Mouse (Mus musculus) liver, embryonic 14.5 days (tissue): ENCODE measurements around the gene Mrgprf. TPM values are rescaled to one million over a fixed set of nuclear protein-coding genes. Genes with fewer than 3 reads are reported as not detected.

Source experiments
- ATAC-seq: fragments of 200-750 bp; cut with Nextera tagmentation; 2 replicates; pipeline ENCODE4 v1.8.0; 2017; ENCODE audit warnings: moderate number of reproducible peaks, mild to moderate bottlenecking, moderate library complexity; ENCODE audit not compliant: insufficient read depth
- DNase-seq, 3 experiments: peaks; one replicate each; pipeline ENCODE4 v3.0.0-alpha.2; 2012 to 2013; ENCODE audit warnings: low read depth in 3 of 3, low spot score in 3 of 3
- H3K27ac ChIP-seq: fragments of 300-500 bp; sonication (generic); 2 replicates; pipeline ENCODE4 v1.5.1; 2014; ENCODE audit warnings: moderate library complexity, mild to moderate bottlenecking, control low read depth, inconsistent platforms
- H3K27me3 ChIP-seq: fragments of 300-500 bp; sonication (generic); 2 replicates; pipeline ENCODE4 v1.6.1; 2014; ENCODE audit warnings: mild to moderate bottlenecking, low read length, moderate library complexity; ENCODE audit not compliant: control insufficient read depth, insufficient read depth
- H3K36me3 ChIP-seq: fragments of 300-500 bp; sonication (generic); replicated peaks from 2 replicates; pipeline ENCODE4 v1.6.1; 2014; ENCODE audit warnings: low read depth; ENCODE audit not compliant: control insufficient read depth, insufficient read depth
- H3K4me1 ChIP-seq, 2 experiments: fragments of 200-500 bp in 1 of 2; fragments of 300-500 bp in 1 of 2; sonication (generic) in 1 of 2; replicated peaks; 2 replicates each; pipeline ENCODE4 v1.6.1; 2012 to 2014; ENCODE audit warnings: antibody characterized with exemption in 1 of 2, inconsistent platforms in 1 of 2, low read length in 1 of 2; ENCODE audit not compliant: control insufficient read depth in 2 of 2, insufficient read depth in 2 of 2
- H3K4me2 ChIP-seq: fragments of 300-500 bp; sonication (generic); 2 replicates; pipeline ENCODE4 v1.6.1; 2014; ENCODE audit warnings: low read depth, mild to moderate bottlenecking, control low read depth, moderate library complexity
- H3K4me3 ChIP-seq, 2 experiments: fragments of 200-500 bp in 1 of 2; fragments of 300-500 bp in 1 of 2; sonication (generic) in 1 of 2; 2 replicates each; pipeline ENCODE4 v1.5.1; 2012 to 2014; ENCODE audit warnings: low read depth in 2 of 2, low read length in 2 of 2, mild to moderate bottlenecking in 2 of 2, control low read depth in 1 of 2, inconsistent platforms in 1 of 2, moderate library complexity in 1 of 2; ENCODE audit not compliant: insufficient read depth in 1 of 2
- H3K9ac ChIP-seq: fragments of 300-500 bp; sonication (generic); replicated peaks from 2 replicates; pipeline ENCODE4 v1.6.1; 2014; ENCODE audit warnings: mild to moderate bottlenecking, control low read depth, moderate library complexity
- H3K9me3 ChIP-seq: fragments of 300-500 bp; sonication (generic); 2 replicates; pipeline ENCODE4 v1.6.1; 2016; ENCODE audit warnings: low read length, mixed read lengths; ENCODE audit not compliant: control insufficient read depth
- CTCF ChIP-seq: IDR thresholded peaks from 2 replicates; pipeline ENCODE4 v1.5.1; 2016; ENCODE audit warnings: antibody characterized with exemption, low read depth, control low read depth
- EP300 ChIP-seq: IDR thresholded peaks from 2 replicates; pipeline ENCODE4 v1.6.1; 2016; ENCODE audit warnings: antibody characterized with exemption, low read depth
- WGBS: fragments of 180-500 bp; shearing (Covaris S2); extraction: QIAGEN DNeasy Blood & Tissue Kit; methylation state at CpG from one replicate; pipeline ENCODE4 v1.1.7; 2014; ENCODE audit not compliant: insufficient replicate concordance; 5-methylcytosine and 5-hydroxymethylcytosine counted together
- polyA plus RNA-seq, 2 experiments: library from polyadenylated mRNA; depleted of rRNA in 1 of 2; stranded (reverse) in 1 of 2; unstranded in 1 of 2; fragments of >200 nt; fragmentation: Nextera tagmentation in 1 of 2; extraction: Ambion mirVana in 1 of 2; gene quantifications; 2 replicates each; pipeline versions ENCODE4 v1.2.1 to v1.2.3; 2012 to 2014

Mrgprf gene
- polyA plus RNA-seq, 2 experiments, result 0.02 TPM; not detected in 1

DNA sequence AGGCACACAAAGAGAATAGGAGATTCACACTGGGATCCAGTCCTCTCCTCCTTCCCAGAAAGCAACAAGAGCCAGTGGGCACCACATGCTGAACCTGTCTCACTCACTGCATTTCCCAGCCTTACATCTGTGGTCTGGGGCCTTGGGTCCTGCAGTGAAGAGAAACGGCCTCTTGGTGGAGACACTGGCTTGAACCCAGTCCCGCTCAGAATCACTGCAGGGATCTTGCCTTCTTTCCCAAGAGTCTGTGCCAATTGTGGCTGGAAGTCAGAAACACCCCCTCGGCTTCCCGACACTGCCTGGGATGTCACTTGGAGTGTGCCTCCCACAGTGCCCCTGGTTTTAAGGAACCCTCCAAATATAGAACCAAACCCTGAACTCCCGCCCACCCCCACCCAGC lies 11.3 kb upstream of the Mrgprf start:
- no peaks in the 10 kb centered on the region for H3K9me3 ChIP-seq
- no peaks in the 10 kb centered on the region for H3K27me3 ChIP-seq
- no peak overlapping the region for H3K9ac ChIP-seq
- no peak overlapping the region for H3K4me2 ChIP-seq
- no peak overlapping the region for H3K27ac ChIP-seq
- no peak for ATAC-seq
- H3K4me3 ChIP-seq, result no peak overlapping the region
- no peak for DNase-seq
- WGBS, result 21% methylated on average over 5 of the region's 5 CpGs
- H3K36me3 ChIP-seq, result no peaks in the 10 kb centered on the region
- TF ChIP-seq CTCF (peak; percentile 53), EP300 (no peak)
- no peaks in the 10 kb centered on the region for H3K4me1 ChIP-seq

DNA sequence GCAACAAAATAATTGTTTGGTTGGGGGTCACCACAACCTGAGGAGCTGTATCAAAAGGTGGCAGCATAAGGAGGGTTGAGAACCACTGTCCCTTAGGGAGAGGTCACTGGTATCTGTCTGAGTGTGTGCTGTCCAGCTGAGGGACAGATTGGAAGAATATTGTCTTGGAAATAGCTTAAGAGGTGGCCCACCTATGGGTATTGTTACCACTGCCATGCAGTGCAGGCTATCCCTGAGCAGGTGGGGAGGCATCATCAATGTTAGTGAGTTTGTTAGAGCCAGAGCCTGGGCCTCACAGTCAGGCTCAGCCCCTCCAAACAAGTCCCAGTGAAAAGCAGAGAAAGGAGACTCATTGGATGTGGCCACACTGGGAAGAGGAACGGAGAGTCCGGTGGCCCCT lies 8.8 kb upstream of the Mrgprf start:
- Histone ChIP-seq H3K4me3 (no peak overlapping the region), H3K36me3 (no peaks in the 10 kb centered on the region), H3K4me1 (no peaks in the 10 kb centered on the region), H3K9ac (no peak overlapping the region), H3K27ac (no peak overlapping the region), H3K9me3 (no peaks in the 10 kb centered on the region), H3K27me3 (no peaks in the 10 kb centered on the region), H3K4me2 (no peak overlapping the region)
- TF ChIP-seq CTCF (no peak), EP300 (no peak)
- 56% methylated on average over 2 of the region's 2 CpGs for WGBS
- ATAC-seq (no peak), DNase-seq (no peak)

DNA sequence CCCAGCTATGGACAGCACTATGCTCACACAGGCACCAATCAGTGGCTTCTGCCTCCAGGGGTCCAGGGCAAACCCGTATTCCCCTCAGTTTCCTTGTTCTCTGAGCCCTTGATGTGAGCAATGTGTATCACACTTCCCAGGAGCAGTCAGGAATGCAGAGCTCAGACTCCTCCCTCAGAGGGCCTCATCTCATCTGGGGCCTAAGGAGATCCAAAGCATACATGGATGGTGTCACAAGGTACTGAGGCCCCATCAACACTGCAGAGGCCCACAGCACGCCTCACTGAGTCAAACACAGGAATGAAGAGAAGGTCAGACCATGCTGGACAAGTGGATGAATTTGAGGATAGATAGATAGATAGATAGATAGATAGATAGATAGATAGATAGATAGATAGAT lies 7.9 kb upstream of the Mrgprf start:
- no peak overlapping the region for H3K9ac ChIP-seq
- ATAC-seq, result no peak

DNA sequence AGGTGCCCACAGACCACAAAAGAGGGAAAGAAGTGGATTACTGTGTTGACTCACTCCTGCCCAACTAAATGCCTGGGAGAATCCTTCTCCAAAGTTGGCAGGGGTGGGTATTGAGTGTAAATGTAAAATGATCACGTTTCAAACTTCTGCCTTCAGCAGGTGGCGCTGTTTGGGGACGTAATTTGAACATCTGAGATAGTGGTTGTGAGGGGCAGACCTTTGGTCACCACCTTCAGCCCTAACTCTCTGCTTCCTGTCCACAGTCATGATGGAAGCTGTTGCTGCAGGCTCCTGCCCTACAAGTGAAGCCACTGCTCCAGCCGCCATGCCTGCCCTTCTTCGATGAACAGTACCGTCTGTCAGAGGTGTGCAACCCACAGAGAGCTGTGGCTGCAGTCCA lies 6.8 kb upstream of the Mrgprf start:
- no peak overlapping the region for H3K4me2 ChIP-seq
- ATAC-seq, result no peak
- no peak for DNase-seq
- H3K9me3 ChIP-seq, result no peaks in the 10 kb centered on the region
- no peak overlapping the region for H3K9ac ChIP-seq
- H3K4me3 ChIP-seq, result no peak overlapping the region
- H3K4me1 ChIP-seq, result no peaks in the 10 kb centered on the region
- 33% methylated on average over 6 of the region's 6 CpGs for WGBS
- TF ChIP-seq CTCF (peak; percentile 49), EP300 (no peak)
- no peaks in the 10 kb centered on the region for H3K27me3 ChIP-seq
- H3K36me3 ChIP-seq, result no peaks in the 10 kb centered on the region
- no peak overlapping the region for H3K27ac ChIP-seq

More for the DNA sequence above, 7.9 kb upstream of the Mrgprf start:
- WGBS, result 54% methylated on average over 2 of the region's 2 CpGs
- DNase-seq, result no peak
- H3K4me1 ChIP-seq, result no peaks in the 10 kb centered on the region
- TF ChIP-seq EP300 (no peak), CTCF (no peak)
- no peak overlapping the region for H3K27ac ChIP-seq
- no peaks in the 10 kb centered on the region for H3K27me3 ChIP-seq
- H3K36me3 ChIP-seq, result no peaks in the 10 kb centered on the region
- H3K9me3 ChIP-seq, result no peaks in the 10 kb centered on the region
- H3K4me3 ChIP-seq, result no peak overlapping the region
- no peak overlapping the region for H3K4me2 ChIP-seq

DNA sequence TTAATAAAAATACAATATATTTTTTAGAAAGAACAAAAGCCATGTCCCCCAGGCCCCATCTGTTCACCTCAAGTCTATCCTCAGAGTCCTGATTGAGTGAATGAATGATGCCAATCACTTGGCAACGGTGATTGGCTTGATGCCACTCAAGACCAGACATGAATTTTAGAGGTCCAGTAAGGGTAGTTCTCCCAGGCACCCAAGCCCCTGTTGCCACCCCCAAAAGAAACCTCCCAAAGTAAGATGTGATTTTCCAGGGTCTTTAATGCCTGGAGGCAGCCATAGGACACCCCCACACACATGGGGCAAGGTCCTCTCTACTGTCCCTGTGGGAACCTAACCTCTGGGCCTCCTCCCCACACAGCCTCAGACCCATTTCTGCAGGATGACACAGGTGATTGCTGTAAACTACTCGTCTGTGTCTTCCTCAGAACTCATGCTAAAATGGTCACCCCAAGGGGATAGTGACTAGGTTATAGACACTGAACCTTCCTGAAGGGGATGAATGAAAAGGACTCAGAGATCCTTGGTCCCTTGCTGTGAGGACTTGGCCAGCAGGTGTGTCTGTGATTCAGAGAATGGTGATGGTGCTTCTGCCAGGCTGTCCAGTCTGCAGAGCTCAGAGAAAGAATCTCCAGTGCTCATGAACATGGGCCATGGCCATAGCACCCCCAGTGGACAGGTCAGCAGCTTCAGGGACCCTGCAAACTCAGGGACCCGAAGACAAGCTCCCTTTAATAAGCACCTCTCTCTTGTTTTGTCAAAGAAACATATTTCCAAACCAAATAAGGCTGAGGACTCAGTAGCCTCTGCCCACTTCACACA lies 1.8 kb upstream of the Mrgprf start:
- Histone ChIP-seq H3K27ac (no peak overlapping the region), H3K36me3 (no peaks in the 10 kb centered on the region), H3K4me2 (no peak overlapping the region), H3K27me3 (no peaks in the 10 kb centered on the region), H3K4me3 (no peak overlapping the region), H3K9me3 (no peaks in the 10 kb centered on the region), H3K4me1 (peaks cover 0 to 6% of the 10 kb centered on the region in 2 experiments; a peak in 3 of 4 replicates), H3K9ac (no peak overlapping the region)
- no peak for TF ChIP-seq CTCF
- no peak for TF ChIP-seq EP300
- 45% methylated on average over 3 of the region's 3 CpGs for WGBS
- ATAC-seq (no peak), DNase-seq (no peak)
